Mouse (Mus musculus): ENCODE data around the gene Plch2.
A peak's percentile ranks its signal among the peaks of the same experiment; 100 is the strongest.

Plch2 gene

DNA sequence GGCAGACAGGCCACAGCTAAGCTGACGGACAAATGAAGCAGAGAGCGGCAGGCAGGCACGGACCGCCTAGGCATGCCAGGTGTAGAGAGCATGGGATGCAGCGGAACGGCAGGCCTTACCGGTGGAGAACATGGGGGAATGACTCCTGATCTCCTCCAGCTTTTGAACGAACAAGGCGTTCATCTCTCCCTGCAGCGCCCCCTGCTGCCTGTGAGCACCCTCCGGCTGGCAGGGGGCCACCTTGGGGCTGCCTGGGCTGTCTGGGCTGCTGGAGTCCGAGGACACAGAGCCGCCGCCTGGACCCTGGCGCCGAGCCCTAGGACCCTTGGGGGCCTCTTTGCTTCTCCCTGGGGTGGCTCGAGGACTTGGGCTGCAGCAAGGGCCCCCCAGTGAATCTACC is 70.5 kb downstream of the Plch2 start:
- DNase-seq (ENCODE audit: low spot score): peak; percentile 56

DNA sequence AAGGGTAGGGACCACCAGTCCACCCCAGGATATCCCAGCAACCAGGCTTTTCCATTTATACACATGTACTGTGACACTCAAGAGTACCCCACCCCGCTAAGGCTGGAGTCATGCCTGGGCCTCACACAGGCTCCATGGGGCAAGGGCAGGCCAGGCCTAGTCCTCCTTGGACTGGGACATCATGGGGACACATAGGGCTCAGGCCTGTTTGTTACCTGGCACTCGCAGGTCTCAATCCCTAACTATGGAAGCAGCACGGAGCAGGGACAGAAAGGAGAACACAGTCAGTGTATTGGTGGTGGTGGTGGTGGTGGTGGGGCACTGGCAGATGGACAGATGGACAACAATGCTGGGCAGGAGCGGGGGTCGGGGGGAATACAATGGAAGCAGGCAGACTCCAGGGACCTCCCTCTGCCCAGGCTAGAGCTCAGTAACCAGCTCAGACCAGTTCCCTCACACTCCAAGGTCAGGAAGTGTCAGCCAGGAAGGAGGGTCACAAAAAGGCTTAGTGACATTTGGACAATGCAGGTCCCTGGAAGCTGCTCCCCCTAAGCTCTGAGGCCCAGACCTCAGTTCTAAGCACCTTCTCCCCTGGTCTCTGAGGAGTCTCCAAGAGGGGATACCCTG is 71.3 kb downstream of the Plch2 start:
- DNase-seq (ENCODE audit: low spot score): no peak

- DNase-seq (ENCODE audit: low spot score): no peak
Observed at GRCm38 (mm10) chr4:154983767-154984166, 72.8 kb downstream of the Plch2 start.

- no peak for DNase-seq (ENCODE audit: low spot score)
Observed at GRCm38 (mm10) chr4:154982247-154983120, 74.1 kb downstream of the Plch2 start.

- no peak for DNase-seq (ENCODE audit: low spot score)
Observed at GRCm38 (mm10) chr4:154981530-154981929, 75.1 kb downstream of the Plch2 start.

DNA sequence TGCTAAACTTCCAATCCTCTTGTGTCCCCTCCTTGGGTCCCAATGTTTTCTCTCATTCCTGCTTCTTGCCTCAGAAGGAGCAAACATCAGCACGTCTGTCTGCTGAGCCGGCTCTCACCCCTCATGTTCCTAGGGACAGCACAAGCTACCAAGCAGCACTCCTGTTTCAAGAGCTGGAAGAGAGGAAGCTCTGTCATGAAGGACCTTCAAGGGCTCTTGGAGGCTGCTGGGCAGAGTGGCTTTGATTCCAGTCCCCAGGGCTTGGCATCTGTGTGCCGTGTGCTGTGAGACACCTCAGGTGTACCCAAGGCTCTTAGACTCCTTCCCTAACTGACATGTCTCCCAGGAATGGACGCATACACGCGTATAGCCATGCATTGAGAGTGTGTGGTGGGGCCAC is 75.5 kb downstream of the Plch2 start:
- DNase-seq (ENCODE audit: low spot score): no peak

DNA sequence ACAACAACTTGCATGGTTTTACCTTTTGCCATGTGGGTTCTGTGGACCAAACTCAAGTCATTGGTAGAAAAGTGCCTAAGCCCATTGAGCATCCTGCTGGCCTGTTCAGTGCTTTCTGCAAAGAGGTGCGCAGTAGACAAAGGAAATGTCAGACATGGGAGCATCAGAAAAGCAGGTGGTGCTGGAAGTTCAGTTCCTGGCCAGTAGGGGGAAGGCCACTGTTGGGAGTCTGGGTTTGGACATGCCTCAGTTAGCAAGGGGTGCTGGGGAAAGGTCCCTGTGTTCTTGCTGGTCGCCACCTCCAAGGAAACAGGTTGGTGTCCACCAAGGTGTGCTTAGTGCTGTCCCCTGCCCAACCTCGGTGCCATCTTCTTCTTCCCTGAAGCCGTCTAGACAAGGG is 76.5 kb downstream of the Plch2 start:
- no peak for DNase-seq (ENCODE audit: low spot score)

GRCm38 (mm10) chr4:154974163-154974611 is 82.4 kb downstream of the Plch2 start:
- no peak for DNase-seq (ENCODE audit: low spot score)

- DNase-seq (ENCODE audit: low spot score): no peak
Observed at GRCm38 (mm10) chr4:154972546-154972945, 84.0 kb downstream of the Plch2 start.

- no peak for DNase-seq (ENCODE audit: low spot score)
Observed at GRCm38 (mm10) chr4:154967173-154967572, 89.4 kb downstream of the Plch2 start.

- no peak for DNase-seq (ENCODE audit: low spot score)
Observed at GRCm38 (mm10) chr4:154965856-154966255, 90.7 kb downstream of the Plch2 start.

GRCm38 (mm10) chr4:154964581-154965235 is 91.9 kb downstream of the Plch2 start:
- no peak for DNase-seq (ENCODE audit: low spot score)

DNA sequence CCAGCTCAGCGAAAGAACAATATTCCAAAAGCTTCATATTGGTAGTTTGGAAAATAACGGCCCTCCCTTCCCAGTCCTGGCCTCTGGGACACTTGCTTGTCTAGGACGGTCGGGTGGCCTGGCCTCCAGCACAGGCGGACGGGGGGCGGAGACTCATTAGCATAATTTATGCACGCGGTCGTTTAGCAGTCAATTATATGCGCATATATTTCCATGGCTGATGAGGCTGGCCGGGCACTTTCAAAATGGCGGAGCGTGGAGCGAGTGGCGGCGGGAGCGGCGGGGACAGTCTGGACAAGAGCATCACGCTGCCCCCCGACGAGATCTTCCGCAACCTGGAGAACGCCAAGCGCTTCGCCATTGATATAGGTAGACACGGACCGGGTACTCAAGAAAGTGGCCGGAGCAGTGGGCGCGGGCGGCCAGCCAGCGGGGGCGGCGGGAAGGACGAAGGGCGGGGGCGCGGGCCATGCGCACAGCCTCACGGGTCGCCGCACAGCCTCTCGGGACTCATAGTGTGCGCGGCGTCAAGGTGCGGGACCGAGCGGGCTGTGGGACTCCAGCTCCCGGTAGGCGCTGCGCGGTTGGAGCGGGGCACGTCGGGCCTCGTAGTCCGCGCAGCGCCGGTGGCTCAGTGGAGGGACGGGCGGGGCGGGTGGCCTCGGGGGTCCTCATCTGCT is 92.5 kb downstream of the Plch2 start, which contains the start of gene Pank4:
Pank4 (plus strand) TSS at position 223 of the 680 bp plus-strand sequence.
- peak; percentile 91 for DNase-seq (ENCODE audit: low spot score)

DNA sequence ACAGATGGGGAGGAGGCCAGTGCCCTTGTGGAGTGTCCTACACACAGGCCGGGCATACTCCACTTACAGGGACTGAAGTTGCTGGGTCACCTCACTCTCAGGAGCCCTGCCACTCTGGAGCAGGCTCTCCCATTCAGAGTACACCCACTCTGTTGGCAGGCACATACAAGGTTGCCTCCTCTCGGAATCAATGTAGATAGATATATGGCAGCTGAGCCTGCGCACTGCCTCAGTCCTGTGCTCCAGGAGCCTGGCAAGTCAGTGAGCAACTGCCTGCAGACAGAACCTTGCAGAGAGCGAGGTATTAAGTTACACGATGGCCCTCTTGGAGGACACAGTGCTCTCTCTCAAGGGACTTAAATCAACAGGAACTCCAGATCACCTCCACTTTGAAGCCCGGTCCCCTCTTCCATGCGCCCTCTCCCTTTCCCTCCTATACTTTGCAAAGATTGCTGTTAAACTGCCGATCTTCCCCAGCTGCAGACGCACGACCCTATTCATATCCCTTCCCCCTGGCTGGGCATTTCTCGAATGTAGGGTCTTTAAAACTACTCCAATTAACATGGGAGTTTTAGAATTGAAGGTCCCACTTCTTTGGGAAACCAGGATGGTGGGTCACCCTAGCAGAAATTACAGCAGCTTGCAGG is 93.3 kb downstream of the Plch2 start:
- DNase-seq (ENCODE audit: low spot score): no peak

DNA sequence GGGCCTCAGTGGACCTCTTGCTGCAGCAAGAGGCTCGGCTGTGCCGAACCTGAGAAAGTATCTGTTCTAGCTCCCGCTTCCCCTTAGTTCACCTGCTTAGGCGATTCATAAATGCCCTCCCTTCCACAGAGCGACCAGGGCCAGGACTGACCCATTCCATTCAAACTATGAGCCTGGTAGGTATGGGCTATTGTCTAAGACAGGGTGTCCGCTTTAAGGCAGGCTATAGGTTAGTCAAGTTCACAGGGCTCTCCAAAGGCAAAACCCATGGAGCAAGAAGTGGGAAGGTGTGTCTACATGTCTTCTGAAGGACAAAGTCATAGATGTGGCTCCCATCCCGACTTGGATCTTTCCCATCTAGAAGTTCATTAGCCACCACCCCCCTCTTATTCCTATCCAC is 93.9 kb downstream of the Plch2 start:
- DNase-seq (ENCODE audit: low spot score): no peak

DNA sequence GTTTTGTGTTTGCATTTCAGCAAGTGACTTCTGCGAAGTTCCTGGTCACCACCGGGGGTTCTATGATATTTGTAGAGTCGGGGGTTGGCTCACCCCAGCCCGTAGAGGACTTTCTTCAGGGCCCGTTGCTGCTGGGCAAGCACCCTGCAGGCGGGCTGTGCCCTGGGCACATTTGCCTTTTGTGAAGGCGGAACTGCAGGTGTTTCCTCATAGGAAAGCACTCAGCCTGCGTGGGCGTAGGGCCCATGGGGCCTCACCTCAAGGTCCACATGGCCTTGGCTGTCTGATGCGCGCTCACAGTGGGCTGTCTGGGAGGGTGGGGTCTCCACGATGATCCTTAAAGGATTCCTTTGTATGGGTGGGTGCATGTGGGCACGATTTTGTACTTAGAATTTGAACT is 94.7 kb downstream of the Plch2 start:
- DNase-seq (ENCODE audit: low spot score): no peak

DNA sequence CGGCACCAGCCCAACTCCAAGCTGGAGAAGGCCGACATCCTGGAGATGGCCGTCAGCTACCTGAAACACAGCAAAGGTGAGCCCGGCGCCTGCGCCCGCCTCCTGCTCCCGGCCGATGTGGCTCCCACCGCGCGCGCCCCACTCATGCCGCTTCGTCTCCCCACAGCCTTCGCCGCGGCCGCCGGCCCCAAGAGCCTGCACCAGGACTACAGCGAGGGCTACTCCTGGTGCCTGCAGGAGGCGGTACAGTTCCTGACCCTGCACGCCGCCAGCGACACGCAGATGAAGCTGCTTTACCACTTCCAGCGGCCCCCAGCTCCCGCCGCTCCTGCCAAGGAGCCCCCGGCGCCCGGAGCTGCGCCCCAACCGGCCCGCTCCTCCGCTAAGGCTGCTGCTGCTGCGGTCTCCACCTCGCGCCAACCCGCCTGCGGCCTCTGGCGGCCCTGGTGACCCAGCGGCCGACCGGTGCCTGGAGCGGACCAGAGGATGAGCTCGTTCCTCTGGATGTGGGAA is 95.3 kb downstream of the Plch2 start:
- no peak for DNase-seq (ENCODE audit: low spot score)

DNA sequence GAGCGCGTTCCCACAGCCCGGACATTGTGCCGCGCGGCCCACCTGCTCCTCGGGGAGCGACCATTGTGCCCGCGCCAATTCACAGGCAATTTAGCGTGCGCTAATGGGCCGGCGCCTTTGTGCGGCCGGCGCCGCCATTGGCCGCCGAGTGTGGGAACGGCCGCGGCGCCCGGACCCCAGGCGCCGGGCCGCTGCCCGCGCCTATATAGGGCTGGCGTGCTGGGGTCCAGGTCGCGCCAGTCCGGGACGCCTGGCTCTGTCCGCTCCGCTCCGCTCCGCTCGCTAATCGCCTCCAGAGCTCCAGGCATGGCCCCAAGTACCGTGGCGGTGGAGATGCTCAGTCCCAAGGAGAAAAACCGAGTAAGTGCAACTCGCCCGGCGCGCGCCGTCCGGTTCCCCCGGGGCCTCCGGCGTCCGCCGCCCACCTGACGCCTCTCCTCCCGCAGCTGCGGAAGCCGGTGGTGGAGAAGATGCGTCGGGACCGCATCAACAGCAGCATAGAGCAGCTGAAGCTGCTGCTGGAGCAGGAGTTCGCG is 95.8 kb downstream of the Plch2 start, which contains the start of gene Hes5:
Hes5 (plus strand) TSS at position 234 of the 536 bp plus-strand sequence.
- no peak for DNase-seq (ENCODE audit: low spot score)

- DNase-seq (ENCODE audit: low spot score): no peak
Observed at GRCm38 (mm10) chr4:154960021-154960689, 96.4 kb downstream of the Plch2 start.

GRCm38 (mm10) chr4:154958621-154959020 is 98.0 kb downstream of the Plch2 start:
- no peak for DNase-seq (ENCODE audit: low spot score)

GRCm38 (mm10) chr4:154958171-154958570 is 98.4 kb downstream of the Plch2 start:
- no peak for DNase-seq (ENCODE audit: low spot score)

Data from testis, postnatal 14 days (tissue).